Mouse (Mus musculus) CH12.LX (cell line): ENCODE measurements around the gene Entpd3. TPM values are rescaled to one million over a fixed set of nuclear protein-coding genes. Genes with fewer than 3 reads are reported as not detected.

Experiments
- DNase-seq: peaks from one replicate; pipeline ENCODE4 v3.0.0-alpha.2; 2013; ENCODE audit errors: extremely low read depth
- H3K27ac ChIP-seq: 2 replicates; pipeline ENCODE4 v1.5.1; 2012; ENCODE audit warnings: low read depth, mild to moderate bottlenecking, control low read depth, moderate library complexity; ENCODE audit not compliant: insufficient read depth
- H3K27me3 ChIP-seq: replicated peaks from 2 replicates; pipeline ENCODE3; 2012; ENCODE audit warnings: inconsistent platforms
- H3K36me3 ChIP-seq, 2 experiments: replicated peaks in 1 of 2; 2 replicates each; pipeline versions ENCODE3 to v1.6.1; 2012; ENCODE audit warnings: inconsistent platforms in 1 of 2, low read length in 1 of 2, mild to moderate bottlenecking in 1 of 2, mixed read lengths in 1 of 2, moderate library complexity in 1 of 2; ENCODE audit not compliant: control insufficient read depth in 1 of 2, insufficient read depth in 1 of 2
- H3K4me1 ChIP-seq, 2 experiments: 2 replicates each; pipeline ENCODE4 v1.6.1; 2012; ENCODE audit warnings: inconsistent platforms in 1 of 2, moderate library complexity in 1 of 2; ENCODE audit not compliant: insufficient read depth in 2 of 2, control insufficient read depth in 1 of 2
- H3K4me2 ChIP-seq: 2 replicates; pipeline ENCODE4 v1.6.1; 2012; ENCODE audit warnings: low read depth, mild to moderate bottlenecking, control low read depth; ENCODE audit not compliant: poor library complexity, insufficient read depth, severe bottlenecking
- H3K4me3 ChIP-seq, 3 experiments: fragments of 150-350 bp in 1 of 3; sonication (generic) in 1 of 3; replicated peaks in 1 of 3; 2 replicates each; pipeline versions ENCODE3 to v1.5.1; 2011 to 2012; ENCODE audit warnings: low read depth in 2 of 3, low read length in 2 of 3, mild to moderate bottlenecking in 2 of 3, moderate library complexity in 2 of 3, control low read depth in 1 of 3, improper control_type of control experiment in 1 of 3, inconsistent platforms in 1 of 3, mixed read lengths in 1 of 3; ENCODE audit not compliant: poor library complexity in 1 of 3
- H3K79me2 ChIP-seq: replicated peaks from 2 replicates; pipeline ENCODE4 v1.6.1; 2012; ENCODE audit warnings: mild to moderate bottlenecking, moderate library complexity; ENCODE audit not compliant: control insufficient read depth, poor library complexity, insufficient read depth, severe bottlenecking; ENCODE audit errors: extremely low read depth
- H3K9ac ChIP-seq: 2 replicates; pipeline ENCODE4 v1.6.1; 2012; ENCODE audit warnings: low read depth, mild to moderate bottlenecking, control low read depth, moderate library complexity; ENCODE audit not compliant: insufficient read depth
- H3K9me3 ChIP-seq: replicated peaks from 2 replicates; pipeline ENCODE3; 2012; ENCODE audit warnings: low read length, inconsistent platforms, mixed read lengths
- BHLHE40 ChIP-seq: IDR thresholded peaks from 2 replicates; pipeline ENCODE4 v1.6.1; 2011; ENCODE audit warnings: mild to moderate bottlenecking, low read depth, low read length, improper control_type of control experiment
- CHD1 ChIP-seq: IDR thresholded peaks from 2 replicates; pipeline ENCODE4 v1.6.1; 2012; ENCODE audit warnings: low read depth, low read length, improper control_type of control experiment, inconsistent platforms
- CTCF ChIP-seq, 2 experiments: IDR thresholded peaks in 1 of 2; conservative IDR thresholded peaks in 1 of 2; 2 replicates each; pipeline ENCODE4 v1.5.1; 2011 to 2012; ENCODE audit warnings: low read depth in 2 of 2, low read length in 2 of 2, improper control_type of control experiment in 1 of 2, inconsistent platforms in 1 of 2, mild to moderate bottlenecking in 1 of 2, moderate library complexity in 1 of 2
- ELF1 ChIP-seq: IDR thresholded peaks from 2 replicates; pipeline ENCODE4 v1.6.1; 2014; ENCODE audit warnings: low read depth, mild to moderate bottlenecking, inconsistent platforms, low read length, improper control_type of control experiment
- ETS1 ChIP-seq: conservative IDR thresholded peaks from 2 replicates; pipeline ENCODE4 v1.6.1; 2012; ENCODE audit warnings: low read depth, mild to moderate bottlenecking, inconsistent platforms, low read length, improper control_type of control experiment, moderate library complexity
- GABPA ChIP-seq: IDR thresholded peaks from 2 replicates; pipeline ENCODE4 v1.6.1; 2012; ENCODE audit warnings: low read depth, low read length, improper control_type of control experiment, inconsistent platforms; ENCODE audit not compliant: insufficient replicate concordance
- HCFC1 ChIP-seq: IDR thresholded peaks from 2 replicates; pipeline ENCODE4 v1.6.1; 2012; ENCODE audit warnings: low read depth, mild to moderate bottlenecking, inconsistent platforms, low read length, improper control_type of control experiment
- JUND ChIP-seq: conservative IDR thresholded peaks from 2 replicates; pipeline ENCODE4 v1.6.1; 2011; ENCODE audit warnings: low read depth, low read length, improper control_type of control experiment
- MAFK ChIP-seq: IDR thresholded peaks from 2 replicates; pipeline ENCODE4 v1.6.1; 2011; ENCODE audit warnings: low read length, improper control_type of control experiment; ENCODE audit not compliant: insufficient replicate concordance
- MAX ChIP-seq: IDR thresholded peaks from 2 replicates; pipeline ENCODE4 v1.6.1; 2011; ENCODE audit warnings: low read length, improper control_type of control experiment
- MXI1 ChIP-seq: IDR thresholded peaks from 2 replicates; pipeline ENCODE4 v1.6.1; 2011; ENCODE audit warnings: mild to moderate bottlenecking, low read depth, low read length, improper control_type of control experiment
- NELFE ChIP-seq: IDR thresholded peaks from 2 replicates; pipeline ENCODE4 v1.6.1; 2011; ENCODE audit warnings: low read depth, low read length, improper control_type of control experiment
- PAX5 ChIP-seq: IDR thresholded peaks from 2 replicates; pipeline ENCODE4 v1.6.1; 2012; ENCODE audit warnings: low read length, inconsistent platforms, mixed read lengths
- POLR2AphosphoS2 ChIP-seq: IDR thresholded peaks from 2 replicates; pipeline ENCODE4 v1.6.1; 2011; ENCODE audit warnings: low read depth, low read length, improper control_type of control experiment
- RAD21 ChIP-seq: IDR thresholded peaks from 2 replicates; pipeline ENCODE4 v1.6.1; 2011; ENCODE audit warnings: low read depth, mild to moderate bottlenecking, low read length, improper control_type of control experiment, moderate library complexity
- SIN3A ChIP-seq: IDR thresholded peaks from 2 replicates; pipeline ENCODE4 v1.6.1; 2012; ENCODE audit warnings: low read length, improper control_type of control experiment, inconsistent platforms
- SMC3 ChIP-seq: IDR thresholded peaks from 2 replicates; pipeline ENCODE4 v1.6.1; 2011; ENCODE audit warnings: low read depth, low read length, improper control_type of control experiment
- TCF12 ChIP-seq: IDR thresholded peaks from 2 replicates; pipeline ENCODE4 v1.6.1; 2014; ENCODE audit warnings: low read depth, mild to moderate bottlenecking, inconsistent platforms, low read length, improper control_type of control experiment
- USF1 ChIP-seq: IDR thresholded peaks from 2 replicates; pipeline ENCODE4 v1.6.1; 2014; ENCODE audit warnings: low read depth, mild to moderate bottlenecking, inconsistent platforms, low read length, improper control_type of control experiment
- ZKSCAN1 ChIP-seq: IDR thresholded peaks from 2 replicates; pipeline ENCODE4 v1.6.1; 2012; ENCODE audit warnings: low read depth, inconsistent platforms, low read length, improper control_type of control experiment, borderline replicate concordance
- ZNF384 ChIP-seq: IDR thresholded peaks from 2 replicates; pipeline ENCODE4 v1.6.1; 2012; ENCODE audit warnings: low read depth, low read length, improper control_type of control experiment, inconsistent platforms
- dilution Hi-C: fragments of 300-500 bp; cut with MboI; formaldehyde crosslinking; loops from 2 replicates; pipeline ENCODE4 v1.14.3; 2020; ENCODE audit warnings: low sequenced_read_pairs; ENCODE audit not compliant: extremely low pct_unique_long_range_greater_than_20kb, extremely low pct_ligation_motif_present
- in situ Hi-C: fragments of 300-500 bp; cut with MboI; formaldehyde crosslinking; loops from 3 replicates; pipeline ENCODE4 v1.14.3; 2019; ENCODE audit warnings: low sequenced_read_pairs, low pct_ligation_motif_present, low pct_unique_long_range_greater_than_20kb, mixed read lengths
- polyA plus RNA-seq: library from polyadenylated mRNA; unstranded; fragments of >175 nt; gene quantifications from 2 replicates; pipeline ENCODE4 v1.2.1, GENCODE M21; 2012; ENCODE audit warnings: low read depth; ENCODE audit not compliant: insufficient read length
- total RNA-seq, 2 experiments: library from RNA; depleted of rRNA; stranded (reverse); fragments of 300-350 nt in 1 of 2; fragments of >200 nt in 1 of 2; gene quantifications; 2 replicates each; pipeline ENCODE4 v1.2.3; 2012 to 2014

The Entpd3 gene
- total and polyA plus RNA-seq, 3 experiments: 0.04 TPM; not detected in 2

GRCm38 (mm10) chr9:120601488-120602171 is 62.0 kb downstream of the Entpd3 start (continued):
- TF ChIP-seq GABPA (no peak), SMC3 (peak; percentile 50), NELFE (0 out of 2 replicates have a peak, but pooled peaks have one; percentile 29), PAX5 (no peak), ELF1 (no peak), RAD21 (peak; percentile 83), POLR2AphosphoS2 (no peak), JUND (no peak), MAFK (no peak), MXI1 (no peak), HCFC1 (no peak)

- Histone ChIP-seq H3K4me1 (peaks cover 6 to 8% of the 10 kb centered on the region in 2 experiments), H3K79me2 (no peaks in the 10 kb centered on the region), H3K36me3 (no peaks in the 10 kb centered on the region), H3K9me3 (no peaks in the 10 kb centered on the region), H3K4me3 (peak overlapping the region; percentile 42 to 55 (median 44)), H3K27me3 (peaks cover 4% of the 10 kb centered on the region), H3K9ac (no peak overlapping the region), H3K27ac (no peak overlapping the region), H3K4me2 (peak overlapping the region; percentile 90)
- peak; percentile 12 for DNase-seq
- TF ChIP-seq TCF12: 0 out of 2 replicates have a peak, but pooled peaks have one; percentile 4
- TF ChIP-seq BHLHE40: no peak
- TF ChIP-seq GABPA: no peak
- no peak for TF ChIP-seq CTCF (conservative IDR thresholded peaks at IDR 0.05 in 1 of 2, IDR thresholded peaks at IDR 0.05 in 1 of 2; ENCODE audit: low read depth in 2 of 2, low read length in 2 of 2)
- TF ChIP-seq MAFK: no peak
- no peak for TF ChIP-seq USF1
- TF ChIP-seq SIN3A: no peak
- TF ChIP-seq MAX: 0 out of 2 replicates have a peak, but pooled peaks have one; percentile 18
- TF ChIP-seq ZNF384: no peak
- TF ChIP-seq CHD1: no peak
- no peak for TF ChIP-seq ZKSCAN1
- TF ChIP-seq ETS1: no peak
- in situ Hi-C loops: no loop called here
- dilution Hi-C loops: no loop called here
Measured at GRCm38 (mm10) chr9:120602172-120602838, 62.7 kb downstream of the Entpd3 start.
